Mouse (Mus musculus): ENCODE measurements around the gene Gpsm1. TPM values are rescaled to one million over a fixed set of nuclear protein-coding genes. Genes with fewer than 3 reads are reported as not detected.

Gpsm1 gene
- polyA plus RNA-seq, 1 experiment from 2014 or later: 29.3 TPM

DNA sequence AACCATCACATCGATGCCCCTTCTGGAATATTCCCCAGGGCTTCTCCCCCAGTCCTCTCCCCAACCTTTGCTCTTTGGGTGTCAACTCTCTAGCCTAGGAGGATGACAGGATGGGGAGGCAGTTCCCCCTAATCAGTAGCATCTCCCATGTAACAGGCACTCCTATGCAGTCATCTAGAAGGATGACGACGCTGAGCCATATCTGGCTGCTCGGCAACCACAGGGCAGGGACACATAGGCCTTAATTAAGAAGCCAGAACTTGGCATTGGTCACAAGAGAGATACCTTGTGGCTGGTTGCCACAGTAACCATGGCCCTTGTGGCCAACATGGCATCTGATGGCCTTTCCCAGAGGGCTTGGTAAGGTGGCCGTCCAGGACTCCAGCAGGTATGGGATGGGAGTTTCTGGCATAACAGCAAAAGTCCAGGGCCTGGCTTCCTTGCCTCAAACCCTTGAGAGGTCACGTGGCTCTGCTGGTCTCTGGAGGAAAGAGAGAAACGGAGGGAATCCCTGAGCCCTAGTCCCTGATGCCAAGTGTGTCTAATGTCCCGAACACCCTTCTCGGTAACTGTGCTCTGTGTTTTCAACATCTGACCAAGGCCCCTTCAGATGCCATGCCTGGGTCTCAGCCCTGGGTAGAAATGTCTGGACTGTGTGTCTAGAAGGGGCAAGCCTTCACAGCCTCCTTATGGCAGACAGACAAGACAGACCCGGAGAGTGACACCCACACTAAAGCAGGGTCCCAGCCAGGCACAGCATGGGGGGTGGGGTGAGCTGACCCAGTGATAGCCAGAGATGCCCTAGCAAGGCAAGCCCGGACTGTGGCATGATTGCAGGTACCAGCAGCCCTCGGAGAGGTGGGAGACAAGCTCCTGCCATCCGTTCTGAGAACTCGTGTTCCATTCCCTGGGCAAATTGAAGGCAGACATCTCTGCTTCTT is 5.2 kb downstream of the Gpsm1 start:
- peaks cover 28% of the 10 kb centered on the region for H3K36me3 ChIP-seq (ENCODE audit: control insufficient read depth, insufficient read depth, low read length)
- H3K4me3 ChIP-seq (ENCODE audit: low read depth, low read length): no peak overlapping the region
- no peak overlapping the region for H3K4me2 ChIP-seq (ENCODE audit: low read depth, low read length)
- no peaks in the 10 kb centered on the region for H3K27me3 ChIP-seq (replicated peaks; ENCODE audit: control insufficient read depth, insufficient read depth, low read length)
- peaks cover 27% of the 10 kb centered on the region for H3K4me1 ChIP-seq (ENCODE audit: control insufficient read depth, insufficient read depth, low read length)
- no peaks in the 10 kb centered on the region for H3K9me3 ChIP-seq (ENCODE audit: control insufficient read depth, low read length)
- no peak overlapping the region for H3K9ac ChIP-seq (ENCODE audit: low read depth, low read length)
- ATAC-seq (ENCODE audit: low read depth) (no peak), DNase-seq (ENCODE audit: low spot score) (peak; percentile 31)
- H3K27ac ChIP-seq (replicated peaks; ENCODE audit: low read depth, low read length): no peak overlapping the region
- WGBS: 83% methylated on average over 14 of the region's 14 CpGs

DNA sequence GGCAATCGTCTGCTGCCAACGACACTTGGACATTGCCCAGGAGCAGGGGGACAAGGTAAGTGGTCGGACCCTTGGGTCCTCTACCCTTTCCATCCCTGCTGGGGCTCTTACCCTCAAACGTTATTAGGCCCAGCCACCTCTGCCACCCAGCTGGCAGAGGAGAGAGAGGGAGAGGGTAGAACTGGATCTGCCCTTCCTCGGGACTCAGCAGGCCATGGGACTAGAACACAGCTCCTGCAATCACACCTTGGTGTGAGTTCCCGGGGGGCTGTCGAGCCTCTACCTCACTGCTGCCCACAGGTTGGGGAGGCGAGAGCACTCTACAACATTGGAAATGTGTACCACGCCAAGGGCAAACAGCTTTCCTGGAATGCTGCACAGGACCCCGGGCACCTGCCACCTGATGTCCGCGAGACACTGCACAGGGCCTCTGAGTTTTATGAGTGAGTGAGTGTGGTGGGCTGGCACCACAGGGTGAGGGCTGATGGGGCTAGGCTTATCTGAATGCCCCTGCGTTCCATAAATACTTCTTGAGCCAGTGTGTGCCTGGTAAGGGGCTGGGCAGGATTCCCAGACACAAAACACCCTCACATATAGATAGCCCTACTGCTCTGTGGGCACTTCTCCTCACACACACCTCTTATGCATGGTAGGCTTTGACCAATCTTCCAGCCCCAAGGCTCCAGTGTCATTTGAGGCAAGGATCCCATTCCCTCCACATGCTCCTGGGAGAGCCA is 8.4 kb downstream of the Gpsm1 start:
- H3K9ac ChIP-seq (ENCODE audit: low read depth, low read length): no peak overlapping the region
- DNase-seq (ENCODE audit: low spot score): no peak
- no peak overlapping the region for H3K27ac ChIP-seq (replicated peaks; ENCODE audit: low read depth, low read length)
- 88% methylated on average over 12 of the region's 13 CpGs for WGBS
- no peak for ATAC-seq (ENCODE audit: low read depth)
- H3K4me2 ChIP-seq (ENCODE audit: low read depth, low read length): no peak overlapping the region
- H3K9me3 ChIP-seq (ENCODE audit: control insufficient read depth, low read length): no peaks in the 10 kb centered on the region
- no peak overlapping the region for H3K4me3 ChIP-seq (ENCODE audit: low read depth, low read length)
- 0 out of 2 replicates have a peak, but pooled peaks cover 4% of the 10 kb centered on the region for H3K4me1 ChIP-seq (ENCODE audit: control insufficient read depth, insufficient read depth, low read length)
- no peaks in the 10 kb centered on the region for H3K27me3 ChIP-seq (replicated peaks; ENCODE audit: control insufficient read depth, insufficient read depth, low read length)
- peaks cover 53% of the 10 kb centered on the region for H3K36me3 ChIP-seq (ENCODE audit: control insufficient read depth, insufficient read depth, low read length)

DNA sequence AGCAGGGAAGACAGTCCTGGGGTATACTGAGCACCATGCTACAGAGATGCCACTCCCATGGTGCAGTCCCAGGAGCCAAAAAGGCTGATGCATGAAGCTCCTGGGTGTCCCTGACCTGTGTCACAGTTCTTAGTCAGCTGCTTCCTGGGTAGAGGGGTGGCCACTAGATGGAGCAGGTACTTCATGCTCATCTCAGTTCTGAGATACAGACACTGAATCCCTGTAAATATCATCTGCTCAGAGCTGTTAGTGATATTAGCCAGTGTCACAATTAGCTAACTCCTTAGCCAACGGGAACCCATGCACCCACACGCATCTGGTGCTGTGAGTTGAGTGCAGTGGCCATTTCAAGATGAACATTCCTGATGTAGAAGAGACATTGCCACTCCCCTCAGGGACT is 9.6 kb downstream of the Gpsm1 start:
- Histone ChIP-seq H3K4me1 (ENCODE audit: control insufficient read depth, insufficient read depth, low read length) (no peaks in the 10 kb centered on the region), H3K9ac (ENCODE audit: low read depth, low read length) (no peak overlapping the region), H3K4me2 (ENCODE audit: low read depth, low read length) (no peak overlapping the region), H3K27me3 (replicated peaks; ENCODE audit: control insufficient read depth, insufficient read depth, low read length) (no peaks in the 10 kb centered on the region), H3K9me3 (ENCODE audit: control insufficient read depth, low read length) (no peaks in the 10 kb centered on the region), H3K4me3 (ENCODE audit: low read depth, low read length) (no peak overlapping the region), H3K36me3 (ENCODE audit: control insufficient read depth, insufficient read depth, low read length) (peaks cover 58% of the 10 kb centered on the region), H3K27ac (replicated peaks; ENCODE audit: low read depth, low read length) (no peak overlapping the region)
- DNase-seq (ENCODE audit: low spot score) (no peak), ATAC-seq (ENCODE audit: low read depth) (no peak)
- WGBS: 75% methylated on average over 2 of the region's 2 CpGs

DNA sequence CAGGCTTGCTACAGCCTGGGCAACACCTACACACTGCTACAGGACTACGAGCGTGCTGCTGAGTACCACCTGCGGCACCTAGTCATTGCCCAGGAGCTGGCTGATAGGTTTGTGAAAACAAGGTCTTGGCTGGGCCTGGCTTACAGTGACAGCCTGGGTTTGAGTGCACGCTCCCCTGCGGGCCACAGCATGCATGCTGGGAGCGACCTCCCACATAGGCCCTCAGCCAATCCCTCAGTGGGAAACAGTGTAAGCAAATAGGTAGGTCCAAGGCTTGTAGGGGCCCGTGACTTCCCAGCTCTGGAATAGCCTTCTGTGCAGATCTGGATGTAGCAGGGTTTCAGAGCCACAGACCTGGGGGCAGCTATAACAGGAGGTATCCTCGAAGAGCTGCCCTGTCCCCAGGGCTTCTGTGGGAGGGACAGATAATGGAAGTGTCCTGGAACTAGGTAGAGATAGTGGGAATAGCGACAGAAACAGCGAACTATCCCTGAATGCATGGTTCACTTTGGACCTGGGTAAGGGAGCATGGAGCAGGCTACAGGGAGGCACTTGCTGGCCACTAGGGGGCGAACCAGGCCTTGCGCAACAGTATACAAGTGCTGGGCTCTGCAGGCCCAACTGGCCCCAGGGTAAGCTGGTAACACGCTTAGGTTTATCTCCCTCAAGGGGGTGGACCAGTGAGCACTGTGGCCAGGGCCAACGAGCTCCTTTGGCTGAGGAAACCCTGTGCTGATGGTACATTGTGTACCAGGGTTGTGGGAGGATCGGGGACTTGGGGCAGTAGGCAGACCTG is 10.3 kb downstream of the Gpsm1 start:
- 63% methylated on average over 15 of the region's 15 CpGs for WGBS
- H3K4me2 ChIP-seq (ENCODE audit: low read depth, low read length): no peak overlapping the region
- H3K4me3 ChIP-seq (ENCODE audit: low read depth, low read length): no peak overlapping the region
- H3K9ac ChIP-seq (ENCODE audit: low read depth, low read length): no peak overlapping the region
- H3K36me3 ChIP-seq (ENCODE audit: control insufficient read depth, insufficient read depth, low read length): peaks cover 63% of the 10 kb centered on the region
- peak; percentile 75 for DNase-seq (ENCODE audit: low spot score)
- no peak overlapping the region for H3K27ac ChIP-seq (replicated peaks; ENCODE audit: low read depth, low read length)
- no peaks in the 10 kb centered on the region for H3K4me1 ChIP-seq (ENCODE audit: control insufficient read depth, insufficient read depth, low read length)
- H3K27me3 ChIP-seq (replicated peaks; ENCODE audit: control insufficient read depth, insufficient read depth, low read length): no peaks in the 10 kb centered on the region
- no peaks in the 10 kb centered on the region for H3K9me3 ChIP-seq (ENCODE audit: control insufficient read depth, low read length)
- peak; percentile 83 for ATAC-seq (ENCODE audit: low read depth)

DNA sequence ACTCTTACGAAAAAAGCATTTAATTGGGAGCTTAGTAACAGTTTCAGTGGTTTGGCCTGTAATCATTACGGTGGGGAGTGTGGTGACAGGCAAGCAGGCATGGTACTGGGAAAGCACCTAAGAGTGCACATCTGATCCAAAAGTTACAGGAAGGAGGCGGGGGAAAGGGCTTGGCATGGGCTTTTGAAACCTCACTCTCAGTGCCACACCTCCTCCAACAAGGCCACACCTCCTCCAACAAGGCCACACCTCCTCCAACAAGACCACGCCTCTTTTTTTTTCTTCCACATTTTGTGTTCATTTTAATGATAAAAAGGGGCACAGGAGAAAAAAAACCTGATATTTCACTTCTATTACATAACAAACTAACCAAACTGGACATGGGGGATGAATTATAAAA is 12.5 kb downstream of the Gpsm1 start:
- no peaks in the 10 kb centered on the region for H3K4me1 ChIP-seq (ENCODE audit: control insufficient read depth, insufficient read depth, low read length)
- WGBS: 79% methylated on average over 4 of the region's 4 CpGs
- DNase-seq (ENCODE audit: low spot score) (no peak), ATAC-seq (ENCODE audit: low read depth) (no peak)
- H3K36me3 ChIP-seq (ENCODE audit: control insufficient read depth, insufficient read depth, low read length): peaks cover 84% of the 10 kb centered on the region
- no peak overlapping the region for H3K27ac ChIP-seq (replicated peaks; ENCODE audit: low read depth, low read length)
- H3K9ac ChIP-seq (ENCODE audit: low read depth, low read length): no peak overlapping the region
- no peaks in the 10 kb centered on the region for H3K9me3 ChIP-seq (ENCODE audit: control insufficient read depth, low read length)
- H3K4me3 ChIP-seq (ENCODE audit: low read depth, low read length): no peak overlapping the region
- no peaks in the 10 kb centered on the region for H3K27me3 ChIP-seq (replicated peaks; ENCODE audit: control insufficient read depth, insufficient read depth, low read length)
- no peak overlapping the region for H3K4me2 ChIP-seq (ENCODE audit: low read depth, low read length)

DNA sequence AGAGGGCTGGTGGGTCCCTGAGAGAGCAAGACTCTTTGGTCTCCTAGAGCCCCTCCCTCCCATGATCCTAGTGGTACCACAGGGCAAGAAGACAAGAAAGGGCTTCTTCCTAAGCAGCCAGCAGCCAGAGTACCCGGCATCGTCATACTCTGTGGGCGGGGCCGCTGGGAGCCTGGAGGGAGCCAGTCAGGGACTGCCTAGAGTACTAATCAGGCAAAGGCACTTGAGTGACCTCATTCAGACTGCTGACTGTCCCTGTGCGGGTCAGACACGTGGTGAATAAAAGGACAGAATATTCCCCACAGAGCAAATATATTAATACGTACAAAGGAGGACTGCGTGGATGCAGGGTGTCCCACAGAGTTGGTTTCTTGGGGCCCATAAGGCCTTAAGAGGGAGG is 14.1 kb downstream of the Gpsm1 start:
- H3K4me1 ChIP-seq (ENCODE audit: control insufficient read depth, insufficient read depth, low read length): no peaks in the 10 kb centered on the region
- 60% methylated on average over 8 of the region's 8 CpGs for WGBS
- H3K4me3 ChIP-seq (ENCODE audit: low read depth, low read length): no peak overlapping the region
- no peak overlapping the region for H3K4me2 ChIP-seq (ENCODE audit: low read depth, low read length)
- ATAC-seq (ENCODE audit: low read depth): peak; percentile 42; the same call in 1 of the 2 replicates
- no peaks in the 10 kb centered on the region for H3K27me3 ChIP-seq (replicated peaks; ENCODE audit: control insufficient read depth, insufficient read depth, low read length)
- H3K27ac ChIP-seq (replicated peaks; ENCODE audit: low read depth, low read length): no peak overlapping the region
- H3K36me3 ChIP-seq (ENCODE audit: control insufficient read depth, insufficient read depth, low read length): peaks cover 70% of the 10 kb centered on the region
- H3K9me3 ChIP-seq (ENCODE audit: control insufficient read depth, low read length): no peaks in the 10 kb centered on the region
- no peak for DNase-seq (ENCODE audit: low spot score)
- no peak overlapping the region for H3K9ac ChIP-seq (ENCODE audit: low read depth, low read length)

DNA sequence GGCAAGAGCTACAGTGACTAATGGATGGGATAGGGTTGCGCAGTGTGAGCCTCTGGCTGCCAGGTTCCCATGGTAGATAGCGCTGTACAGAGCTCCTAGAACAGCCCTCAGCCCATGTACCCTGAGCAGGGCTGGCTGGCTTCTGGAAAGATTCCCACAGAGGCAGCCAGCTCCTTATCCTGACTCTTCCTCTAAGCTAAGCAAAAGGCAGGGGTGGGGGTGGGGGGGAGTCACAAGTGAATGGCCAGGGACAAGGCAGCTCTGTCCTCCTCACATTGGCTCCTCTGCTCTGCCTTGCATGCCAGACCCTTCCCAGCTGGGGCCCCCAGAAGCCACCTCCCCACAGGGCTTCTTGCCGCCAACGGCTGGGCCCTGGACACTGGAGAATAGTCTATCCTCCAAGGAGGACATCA is 14.7 kb downstream of the Gpsm1 start:
- no peak overlapping the region for H3K4me3 ChIP-seq (ENCODE audit: low read depth, low read length)
- ATAC-seq (ENCODE audit: low read depth) (0 out of 2 replicates have a peak, but pooled peaks have one; percentile 24), DNase-seq (ENCODE audit: low spot score) (no peak)
- 67% methylated on average over 4 of the region's 4 CpGs for WGBS
- H3K4me1 ChIP-seq (ENCODE audit: control insufficient read depth, insufficient read depth, low read length): no peaks in the 10 kb centered on the region
- H3K9ac ChIP-seq (ENCODE audit: low read depth, low read length): no peak overlapping the region
- peaks cover 64% of the 10 kb centered on the region for H3K36me3 ChIP-seq (ENCODE audit: control insufficient read depth, insufficient read depth, low read length)
- no peaks in the 10 kb centered on the region for H3K27me3 ChIP-seq (replicated peaks; ENCODE audit: control insufficient read depth, insufficient read depth, low read length)
- H3K27ac ChIP-seq (replicated peaks; ENCODE audit: low read depth, low read length): peak overlapping the region; percentile 55; the same call in 1 of the 2 replicates
- H3K9me3 ChIP-seq (ENCODE audit: control insufficient read depth, low read length): no peaks in the 10 kb centered on the region
- no peak overlapping the region for H3K4me2 ChIP-seq (ENCODE audit: low read depth, low read length)

DNA sequence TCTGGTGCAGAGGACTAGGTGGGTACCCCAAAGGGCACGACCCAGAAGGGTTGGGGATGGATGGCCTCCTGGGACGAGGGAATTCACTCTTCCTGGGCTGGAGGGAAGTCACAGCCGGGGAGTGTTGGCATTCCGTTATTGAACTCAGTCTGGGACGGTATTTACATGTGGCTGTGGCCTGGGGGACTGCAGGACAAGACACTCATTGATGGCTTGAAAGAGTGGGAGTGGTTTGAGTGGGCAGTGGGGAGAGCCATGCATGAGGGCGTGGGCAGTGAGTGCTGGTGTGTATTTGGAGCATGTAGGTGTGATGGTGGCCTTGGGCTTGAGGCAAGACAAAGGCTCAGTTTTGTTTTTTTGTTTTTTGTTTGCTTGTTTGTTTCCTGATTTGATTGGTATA is 15.4 kb downstream of the Gpsm1 start:
- no peak overlapping the region for H3K9ac ChIP-seq (ENCODE audit: low read depth, low read length)
- H3K9me3 ChIP-seq (ENCODE audit: control insufficient read depth, low read length): no peaks in the 10 kb centered on the region
- peaks cover 57% of the 10 kb centered on the region for H3K36me3 ChIP-seq (ENCODE audit: control insufficient read depth, insufficient read depth, low read length)
- no peak overlapping the region for H3K4me2 ChIP-seq (ENCODE audit: low read depth, low read length)
- H3K27ac ChIP-seq (replicated peaks; ENCODE audit: low read depth, low read length): peak overlapping the region; percentile 55; the same call in 1 of the 2 replicates
- DNase-seq (ENCODE audit: low spot score) (no peak), ATAC-seq (ENCODE audit: low read depth) (no peak)
- H3K27me3 ChIP-seq (replicated peaks; ENCODE audit: control insufficient read depth, insufficient read depth, low read length): no peaks in the 10 kb centered on the region
- H3K4me3 ChIP-seq (ENCODE audit: low read depth, low read length): no peak overlapping the region
- 45% methylated on average over 6 of the region's 6 CpGs for WGBS
- no peaks in the 10 kb centered on the region for H3K4me1 ChIP-seq (ENCODE audit: control insufficient read depth, insufficient read depth, low read length)

Measured in embryonic facial prominence, embryonic 14.5 days (tissue).